Mouse (Mus musculus) stomach, postnatal 0 days (tissue): ENCODE results near the gene Mrpl42.

Experiments used
- CTCF ChIP-seq: IDR thresholded peaks from 2 replicates; pipeline ENCODE4 v1.5.1; 2016; ENCODE audit warnings: antibody characterized with exemption, low read depth, mild to moderate bottlenecking, moderate library complexity
- EP300 ChIP-seq: optimal IDR thresholded peaks from 2 replicates; pipeline ENCODE3; 2016; ENCODE audit warnings: antibody characterized with exemption

- no peak for TF ChIP-seq EP300
- TF ChIP-seq CTCF, result no peak
Measured at GRCm38 (mm10) chr10:95471889-95472547, 29.7 kb downstream of the Mrpl42 start.
